Mouse (Mus musculus) liver, adult 2 months (tissue): Measurements from ENCODE around the gene Ppp4r1. TPM values are rescaled to one million over a fixed set of nuclear protein-coding genes. Genes with fewer than 3 reads are reported as not detected.

ENCODE experiments used
- DNase-seq: peaks from one replicate; pipeline ENCODE4 v3.0.0-alpha.2; 2011; ENCODE audit warnings: low read depth, low spot score; ENCODE audit errors: extremely low read depth
- H3K27ac ChIP-seq: fragments of 200-500 bp; replicated peaks from 2 replicates; pipeline ENCODE4 v1.5.1; 2012; ENCODE audit warnings: low read depth, mild to moderate bottlenecking, control low read depth, inconsistent platforms, low read length; ENCODE audit not compliant: insufficient read depth
- H3K27me3 ChIP-seq: fragments of 200-500 bp; 2 replicates; pipeline ENCODE4 v1.6.1; 2012; ENCODE audit warnings: mild to moderate bottlenecking, moderate library complexity, low read length, inconsistent platforms; ENCODE audit not compliant: control insufficient read depth, insufficient read depth
- H3K36me3 ChIP-seq: fragments of 200-500 bp; 2 replicates; pipeline ENCODE4 v1.6.1; 2012; ENCODE audit warnings: low read length, inconsistent platforms; ENCODE audit not compliant: control insufficient read depth, insufficient read depth
- H3K4me1 ChIP-seq: fragments of 200-500 bp; 2 replicates; pipeline ENCODE4 v1.6.1; 2011; ENCODE audit warnings: low read length; ENCODE audit not compliant: control insufficient read depth, insufficient read depth
- H3K4me3 ChIP-seq: fragments of 200-500 bp; 2 replicates; pipeline ENCODE4 v1.5.1; 2011; ENCODE audit warnings: low read depth, mild to moderate bottlenecking, control low read depth, low read length, moderate library complexity; ENCODE audit not compliant: insufficient read depth
- H3K79me2 ChIP-seq: fragments of 200-500 bp; 2 replicates; pipeline ENCODE4 v1.6.1; 2012; ENCODE audit warnings: inconsistent platforms, mild to moderate bottlenecking, low read length, moderate library complexity; ENCODE audit not compliant: control insufficient read depth, insufficient read depth
- H3K9ac ChIP-seq: fragments of 200-500 bp; 2 replicates; pipeline ENCODE4 v1.6.1; 2012; ENCODE audit warnings: low read depth, mild to moderate bottlenecking, control low read depth, inconsistent platforms, low read length
- CTCF ChIP-seq: fragments of 200-500 bp; IDR thresholded peaks from 2 replicates; pipeline ENCODE4 v1.5.1; 2011; ENCODE audit warnings: low read depth, low read length, control low read depth
- POLR2A ChIP-seq: fragments of 200-500 bp; IDR thresholded peaks from 2 replicates; pipeline ENCODE4 v1.6.1; 2011; ENCODE audit warnings: low read length, control low read depth; ENCODE audit not compliant: insufficient read depth; ENCODE audit errors: extremely low read depth
- WGBS: fragments of 180-500 bp; shearing (Covaris S2); methylation state at CpG from one replicate; pipeline ENCODE4 v1.1.7; 2018; 5-methylcytosine and 5-hydroxymethylcytosine counted together
- polyA plus RNA-seq: library from polyadenylated mRNA; depleted of rRNA; stranded (reverse); fragments of >200 nt; gene quantifications from 2 replicates; pipeline ENCODE4 v1.2.3, GENCODE M21; 2012; rRNA removed
- total RNA-seq: library from RNA; depleted of rRNA; stranded (reverse); fragments of >200 nt; gene quantifications from 2 replicates; pipeline ENCODE4 v1.2.3, GENCODE M21; 2014; rRNA removed

Ppp4r1 gene
- total and polyA plus RNA-seq, 2 experiments: 12.6 to 15.1 TPM

- Histone ChIP-seq H3K4me3 (peak overlapping the region; percentile 75), H3K27ac (peak overlapping the region; percentile 85), H3K36me3 (no peaks in the 10 kb centered on the region), H3K9ac (peak overlapping the region; percentile 70), H3K27me3 (no peaks in the 10 kb centered on the region), H3K79me2 (peaks cover 14% of the 10 kb centered on the region), H3K4me1 (peaks cover 2% of the 10 kb centered on the region; the same call in 1 of the 2 replicates)
- under 1% methylated on average over 11 of the region's 11 CpGs for WGBS
- no peak for TF ChIP-seq POLR2A
- no peak for TF ChIP-seq CTCF
- no peak for DNase-seq
Measured at GRCm38 (mm10) chr17:65885398-65885696, 103.0 kb downstream of the Ppp4r1 start.

- no peak for TF ChIP-seq POLR2A
- no peak for TF ChIP-seq CTCF
- Histone ChIP-seq H3K27me3 (no peaks in the 10 kb centered on the region), H3K27ac (peak within 1 kb of the TSS; percentile 85), H3K4me3 (peak within 1 kb of the TSS; percentile 94), H3K36me3 (no peaks in the 10 kb centered on the region), H3K9ac (peak within 1 kb of the TSS; percentile 89), H3K4me1 (peaks cover 2% of the 10 kb centered on the region; the same call in 1 of the 2 replicates), H3K79me2 (peaks cover 14% of the 10 kb centered on the region)
- WGBS: 13% methylated on average over 14 of the region's 14 CpGs
- DNase-seq: peak; percentile 39
Measured at GRCm38 (mm10) chr17:65885697-65886529, 103.5 kb downstream of the Ppp4r1 start, which contains the start of gene Ralbp1. Gene Ralbp1, minus strand, starts transcription at chr17:65885798.

- no peak for DNase-seq
- Histone ChIP-seq H3K4me1 (peaks cover 2% of the 10 kb centered on the region; the same call in 1 of the 2 replicates), H3K36me3 (no peaks in the 10 kb centered on the region), H3K4me3 (no peak overlapping the region), H3K27me3 (no peaks in the 10 kb centered on the region), H3K79me2 (peaks cover 14% of the 10 kb centered on the region), H3K27ac (no peak overlapping the region), H3K9ac (no peak overlapping the region)
- no peak for TF ChIP-seq CTCF
- TF ChIP-seq POLR2A: no peak
- WGBS: 71% methylated on average over 9 of the region's 9 CpGs
Measured at GRCm38 (mm10) chr17:65886571-65886970, 104.2 kb downstream of the Ppp4r1 start.

- TF ChIP-seq CTCF: no peak
- TF ChIP-seq POLR2A: no peak
- H3K27me3 ChIP-seq: no peaks in the 10 kb centered on the region
- no peak overlapping the region for H3K9ac ChIP-seq
- H3K79me2 ChIP-seq: peaks cover under 1% of the 10 kb centered on the region; the same call in 1 of the 2 replicates
- H3K4me1 ChIP-seq: no peaks in the 10 kb centered on the region
- H3K4me3 ChIP-seq: no peak overlapping the region
- H3K36me3 ChIP-seq: no peaks in the 10 kb centered on the region
- 85% methylated on average over 5 of the region's 5 CpGs for WGBS
- H3K27ac ChIP-seq: no peak overlapping the region
- DNase-seq: no peak
Measured at GRCm38 (mm10) chr17:65889476-65889875, 107.1 kb downstream of the Ppp4r1 start.

Other genes starting within 250 kb of the Ppp4r1 start
- not detected in 2 replicates for gene Tmem232, start 241.8 kb upstream of the Ppp4r1 start, total RNA-seq
- gene Tmem232, start 241.8 kb upstream of the Ppp4r1 start, polyA plus RNA-seq: not detected in 2 replicates
- gene Vapa, start 169.0 kb upstream of the Ppp4r1 start, total RNA-seq: 48.9 and 51.7 TPM in 2 replicates
- 17.9 and 19.0 TPM in 2 replicates for gene Vapa, start 169.0 kb upstream of the Ppp4r1 start, polyA plus RNA-seq
- not detected in 2 replicates for gene Txndc2, start 140.4 kb upstream of the Ppp4r1 start, total RNA-seq
- gene Txndc2, start 140.4 kb upstream of the Ppp4r1 start, polyA plus RNA-seq: not detected in 2 replicates
- 5.4 and 6.8 TPM in 2 replicates for gene Rab31, start 9.8 kb upstream of the Ppp4r1 start, total RNA-seq
- gene Rab31, start 9.8 kb upstream of the Ppp4r1 start, polyA plus RNA-seq: 2.2 and 3.5 TPM in 2 replicates
- 14.3 and 14.5 TPM in 2 replicates for gene Ralbp1, start 103.2 kb downstream of the Ppp4r1 start, total RNA-seq
- 10.2 and 10.3 TPM in 2 replicates for gene Ralbp1, start 103.2 kb downstream of the Ppp4r1 start, polyA plus RNA-seq
- 21.2 and 23.3 TPM in 2 replicates for gene Twsg1, start 168.7 kb downstream of the Ppp4r1 start, total RNA-seq
- gene Twsg1, start 168.7 kb downstream of the Ppp4r1 start, polyA plus RNA-seq: 16.3 and 18.4 TPM in 2 replicates